Mouse (Mus musculus) mouse embryonic stem cell (cell line): ENCODE measurements around the gene Lrfn1.

ENCODE experiments used
- in situ Hi-C, 2 experiments: fragments of 300-500 bp; cut with MboI; formaldehyde crosslinking; loops; 1 replicate in 1 of 2; 3 replicates in 1 of 2; pipeline ENCODE4 v1.14.3; 2019 to 2020; ENCODE audit warnings: low sequenced_read_pairs in 2 of 2, low pct_unique_long_range_greater_than_20kb in 1 of 2, mixed read lengths in 1 of 2; ENCODE audit not compliant: unreplicated experiment in 1 of 2

Lrfn1 gene

DNA sequence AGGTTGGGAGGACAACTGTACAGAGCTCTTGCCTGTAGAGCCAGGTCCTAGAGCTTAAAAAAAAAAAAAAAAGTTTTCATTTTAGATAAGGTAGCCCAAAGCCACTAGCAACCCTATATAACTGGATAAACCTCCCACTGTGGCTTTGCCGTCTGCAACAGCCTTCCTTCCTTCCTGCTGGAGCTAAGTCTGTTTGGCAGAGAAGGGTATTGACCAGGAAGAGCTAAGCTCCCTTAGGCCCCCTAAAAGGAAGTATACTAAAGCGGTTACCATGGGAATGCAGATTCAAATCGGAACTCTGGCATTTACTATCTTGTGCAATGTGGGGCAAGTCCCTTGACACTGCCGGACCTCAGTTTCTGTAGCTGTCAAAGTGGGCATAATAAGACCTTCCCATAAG is 9.1 kb upstream of the Lrfn1 start:
- in situ Hi-C loops: loop anchor here in 1 of 2 experiments (5.0 to 25.0 kb wide), 2 partner anchors 50 to 170 kb away; no protein-coding TSS in a partner anchor

- in situ Hi-C loops: loop anchor here in 1 of 2 experiments (5.0 to 25.0 kb wide), 2 partner anchors 48 to 168 kb away; no protein-coding TSS in a partner anchor
These were observed 7.3 kb upstream of the Lrfn1 start for GRCm38 (mm10) chr7:28444344-28444974.

- in situ Hi-C loops: loop anchor here in 1 of 2 experiments (25.0 kb wide), 1 partner anchor 166 kb away; no protein-coding TSS in a partner anchor
These were observed 5.3 kb upstream of the Lrfn1 start for GRCm38 (mm10) chr7:28446446-28446845.

DNA sequence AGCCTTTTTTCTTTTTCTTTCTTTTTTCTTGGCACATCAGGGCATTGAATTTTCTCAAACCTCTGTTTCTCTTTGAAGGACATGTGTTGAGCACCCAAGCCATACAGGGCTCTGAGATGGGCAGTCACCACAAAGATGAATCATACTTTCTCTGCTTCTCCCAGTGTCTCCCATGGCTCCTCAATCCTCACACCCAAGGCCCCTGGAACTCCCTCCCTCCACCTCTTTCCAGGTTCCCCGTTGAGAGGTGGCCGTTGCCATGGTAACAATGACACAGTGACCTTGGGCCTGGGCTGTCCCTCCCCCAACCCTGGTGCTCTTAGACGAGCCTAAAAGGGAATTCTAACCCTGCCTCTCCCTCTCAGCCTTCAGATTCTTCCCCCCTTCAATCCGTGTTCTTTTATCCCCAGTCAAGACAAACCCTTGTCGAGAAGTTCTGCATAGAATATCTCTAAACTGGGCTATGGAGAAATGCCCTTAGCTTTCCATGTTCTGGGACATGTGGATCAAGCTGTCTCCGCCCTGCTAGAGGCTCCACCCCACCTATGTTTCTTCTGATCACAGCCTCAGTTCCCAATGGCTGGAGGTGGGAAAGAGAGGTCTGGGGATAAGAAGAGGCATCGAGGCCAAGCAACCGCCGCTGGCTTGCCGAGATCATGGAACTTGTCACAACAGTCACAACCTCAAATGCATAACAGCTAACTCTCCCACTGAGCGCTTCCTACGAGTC is 4.5 kb upstream of the Lrfn1 start:
- in situ Hi-C loops: loop anchor here in 1 of 2 experiments (25.0 kb wide), 1 partner anchor 165 kb away; no protein-coding TSS in a partner anchor

GRCm38 (mm10) chr7:28447865-28448820 is 3.6 kb upstream of the Lrfn1 start:
- in situ Hi-C loops: loop anchor here in 1 of 2 experiments (25.0 kb wide), 1 partner anchor 164 kb away; no protein-coding TSS in a partner anchor

DNA sequence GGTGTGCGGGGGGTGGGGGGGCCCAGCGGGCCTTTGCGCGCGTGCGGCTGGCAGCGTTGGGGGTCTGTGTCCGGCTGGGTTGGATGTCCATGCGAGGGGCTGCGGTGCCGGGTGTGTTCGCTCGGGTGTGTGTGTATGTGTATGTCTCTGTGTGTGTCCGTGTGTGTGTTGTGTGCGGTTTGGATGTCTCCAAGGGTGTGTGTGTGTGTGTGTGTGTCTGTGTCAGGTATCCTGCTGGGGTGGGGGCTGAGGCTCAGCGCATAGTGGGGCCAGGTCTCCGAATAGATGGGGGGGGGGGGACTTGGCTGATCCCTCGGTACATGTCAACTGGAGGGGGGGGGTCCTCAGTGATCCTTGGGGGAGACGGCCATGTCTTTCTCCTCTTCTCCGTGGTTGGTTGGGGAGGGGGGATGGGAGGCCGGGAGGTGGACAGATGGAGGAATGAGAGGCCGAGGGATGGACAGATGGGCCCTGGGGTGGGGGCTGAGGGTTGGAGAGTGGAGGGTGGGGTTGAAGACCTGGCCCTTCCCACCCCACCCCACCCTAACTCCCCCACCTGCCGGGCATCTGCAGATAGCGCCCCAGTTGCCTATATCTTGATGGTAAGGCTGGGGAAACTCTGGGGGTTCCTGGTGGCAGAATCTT is 703 bp downstream of the Lrfn1 start:
- in situ Hi-C loops: loop anchor here in 1 of 2 experiments (5.0 kb wide), 1 partner anchor 80 kb away; no protein-coding TSS in a partner anchor

GRCm38 (mm10) chr7:28460361-28460760 is 8.6 kb downstream of the Lrfn1 start:
- in situ Hi-C loops: no loop called here

DNA sequence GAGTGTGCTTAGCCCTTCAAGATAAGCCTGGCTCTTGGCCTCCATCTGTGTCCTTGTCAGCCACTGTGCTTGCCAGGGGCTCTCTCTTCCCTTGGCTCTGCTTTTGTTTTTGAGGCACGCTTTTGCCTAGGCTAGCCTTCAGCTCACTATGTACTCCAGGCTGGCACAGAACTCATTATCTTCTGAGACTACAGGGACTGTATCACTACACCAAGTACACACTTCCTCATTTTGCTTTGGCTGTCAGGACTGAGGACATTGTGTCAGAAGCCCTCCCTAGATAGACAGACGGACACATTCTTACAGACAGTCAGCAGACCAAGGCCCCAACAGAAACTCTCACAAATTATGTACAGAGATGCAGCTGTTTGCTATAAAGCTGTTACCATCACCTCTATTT is 11.0 kb downstream of the Lrfn1 start:
- in situ Hi-C loops: no loop called here

GRCm38 (mm10) chr7:28464416-28465212 is 12.8 kb downstream of the Lrfn1 start:
- in situ Hi-C loops: no loop called here

DNA sequence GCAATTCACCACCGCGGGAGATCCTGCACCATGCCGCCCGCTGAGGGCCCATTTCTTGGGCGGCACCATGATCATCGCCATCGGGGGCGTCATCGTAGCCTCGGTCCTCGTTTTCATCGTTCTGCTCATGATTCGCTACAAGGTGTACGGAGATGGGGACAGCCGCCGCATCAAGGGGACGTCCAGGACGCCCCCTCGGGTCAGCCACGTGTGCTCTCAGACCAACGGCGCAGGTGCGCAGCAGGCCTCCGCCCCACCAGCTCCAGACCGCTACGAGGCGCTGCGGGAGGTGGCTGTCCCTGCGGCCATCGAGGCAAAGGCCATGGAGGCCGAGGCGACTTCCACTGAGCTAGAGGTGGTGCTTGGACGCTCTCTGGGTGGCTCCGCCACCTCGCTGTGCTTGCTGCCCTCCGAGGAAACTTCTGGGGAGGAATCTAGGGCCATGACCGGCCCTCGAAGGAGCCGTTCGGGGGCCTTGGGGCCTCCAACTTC is 15.0 kb downstream of the Lrfn1 start:
- in situ Hi-C loops: no loop called here

- in situ Hi-C loops: no loop called here
These were observed 15.5 kb downstream of the Lrfn1 start for GRCm38 (mm10) chr7:28467213-28467751.

DNA sequence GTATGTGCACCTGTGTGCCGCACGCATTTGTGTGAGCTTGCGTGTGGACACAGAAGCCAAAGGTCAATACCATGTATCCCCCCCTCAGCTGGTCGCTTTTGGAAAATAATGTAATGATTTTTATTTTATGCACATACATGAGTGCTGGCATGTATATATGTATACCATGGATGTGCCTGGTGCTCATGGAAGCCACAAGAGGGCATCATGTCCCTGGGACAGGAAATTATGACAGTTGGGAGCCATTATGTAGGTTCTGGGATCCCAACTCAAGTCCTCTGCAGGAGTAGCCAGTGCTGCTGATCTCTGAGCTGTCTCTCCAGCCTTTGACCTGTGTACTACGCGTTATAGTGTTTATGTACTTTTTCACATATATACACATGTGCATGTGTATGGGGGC is 24.4 kb downstream of the Lrfn1 start:
- in situ Hi-C loops: no loop called here

DNA sequence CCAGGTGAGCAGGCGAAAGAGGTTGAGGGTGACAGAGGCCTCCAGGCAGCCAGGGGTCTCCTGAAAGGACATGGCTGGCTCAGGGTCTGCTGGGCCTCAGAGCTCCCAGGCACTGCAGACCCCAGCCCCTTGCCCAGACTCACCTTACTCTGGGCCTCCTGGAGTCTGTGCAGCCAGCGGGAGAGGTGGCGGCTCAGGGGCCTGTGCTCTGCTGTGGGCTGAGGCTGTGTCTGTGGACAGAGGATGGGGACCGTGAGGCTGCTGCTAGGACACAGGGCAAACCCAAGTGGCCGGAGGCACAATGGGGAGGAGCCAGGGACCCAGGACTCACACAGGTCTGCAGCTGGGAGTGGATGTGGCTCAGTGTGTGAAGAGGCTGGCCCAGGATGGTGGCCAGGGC is 25.6 kb downstream of the Lrfn1 start:
- in situ Hi-C loops: no loop called here

GRCm38 (mm10) chr7:28478854-28479253 is 27.1 kb downstream of the Lrfn1 start:
- in situ Hi-C loops: no loop called here

GRCm38 (mm10) chr7:28482854-28483253 is 31.1 kb downstream of the Lrfn1 start:
- in situ Hi-C loops: no loop called here

DNA sequence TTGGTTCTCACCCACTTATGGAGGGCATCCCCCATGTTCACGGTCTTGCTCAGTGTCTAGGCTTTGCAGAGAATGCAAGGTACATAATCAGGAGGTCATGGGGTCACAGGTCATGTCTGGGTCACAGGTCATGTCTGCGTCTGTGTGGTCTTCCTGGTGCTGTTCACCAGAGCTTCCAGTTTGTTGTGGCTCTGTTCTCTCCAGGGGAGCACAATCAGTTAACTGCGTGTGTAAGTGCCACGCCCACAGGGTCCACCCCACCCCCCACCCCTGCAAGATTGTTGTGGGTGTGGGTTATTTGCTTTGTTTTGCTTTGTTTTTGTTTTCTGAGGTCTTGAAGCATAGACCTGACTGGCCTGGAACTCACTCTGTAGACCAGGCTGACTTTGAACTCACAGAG is 32.4 kb downstream of the Lrfn1 start:
- in situ Hi-C loops: no loop called here

DNA sequence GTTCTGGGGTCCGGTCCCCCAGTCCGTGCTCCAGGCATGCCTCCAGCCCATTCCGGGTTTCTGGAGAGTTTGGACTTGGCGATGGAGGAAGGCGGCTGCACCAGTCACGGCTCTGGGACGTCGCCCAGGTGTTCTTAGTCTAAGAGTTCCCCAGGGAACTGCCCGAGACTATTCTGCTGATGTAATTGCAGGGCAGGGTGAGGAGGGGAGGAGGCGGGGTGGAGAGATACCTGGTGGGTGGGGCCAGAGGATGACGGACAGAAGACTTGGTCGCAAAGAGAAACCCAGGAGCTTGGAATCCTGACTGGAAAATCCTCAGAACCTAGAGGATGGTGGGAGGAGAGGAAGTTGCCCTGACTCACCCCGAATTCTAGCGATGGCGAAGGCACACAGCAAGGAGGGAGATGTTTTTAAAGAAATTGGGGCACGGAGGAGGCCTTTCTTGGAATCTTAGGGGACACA is 36.3 kb downstream of the Lrfn1 start:
- in situ Hi-C loops: loop anchor here in 1 of 2 experiments (5.0 kb wide), 1 partner anchor 104 kb away; no protein-coding TSS in a partner anchor
